Mouse (Mus musculus): Measurements from ENCODE around the gene Gm8439. TPM values are rescaled to one million over a fixed set of nuclear protein-coding genes. Genes with fewer than 3 reads are reported as not detected.

The Gm8439 gene
- 0.42 TPM in 1 of 2 replicates, not detected in the other for polyA plus RNA-seq (2015; fragmentation: Nextera tagmentation; extraction: Ambion mirVana)

GRCm38 (mm10) chr4:120588445-120588844, at the start of gene Gm8439:
TSS of gene Gm8439 (plus strand) at chr4:120588745.
- H3K9ac ChIP-seq (ENCODE audit: low read length) = no peak within 1 kb of the TSS; the same call in 1 of the 2 replicates
- no peak within 1 kb of the TSS for H3K4me2 ChIP-seq (ENCODE audit: low read depth, low read length)
- H3K27ac ChIP-seq (ENCODE audit: low read length) = no peak within 1 kb of the TSS
- H3K4me1 ChIP-seq (ENCODE audit: control insufficient read depth, insufficient read depth, low read length) = peaks cover 9% of the 10 kb centered on the region
- no peaks in the 10 kb centered on the region for H3K36me3 ChIP-seq (ENCODE audit: control insufficient read depth, insufficient read depth)
- no peaks in the 10 kb centered on the region for H3K9me3 ChIP-seq (replicated peaks; ENCODE audit: control insufficient read depth, low read length)
- WGBS = 25% methylated on average over 4 of the region's 4 CpGs
- ATAC-seq (replicated peaks; ENCODE audit: extremely low read depth, insufficient read depth, low FRiP score) = no peak
- no peak within 1 kb of the TSS for H3K4me3 ChIP-seq (ENCODE audit: low read length)
- H3K27me3 ChIP-seq (ENCODE audit: control insufficient read depth, insufficient read depth, low read length) = no peaks in the 10 kb centered on the region

GRCm38 (mm10) chr4:120544896-120545295, 43.6 kb upstream of the Gm8439 start:
- H3K9me3 ChIP-seq (replicated peaks; ENCODE audit: control insufficient read depth, low read length) = no peaks in the 10 kb centered on the region
- H3K9ac ChIP-seq (ENCODE audit: low read length) = no peak overlapping the region
- no peak for ATAC-seq (replicated peaks; ENCODE audit: extremely low read depth, insufficient read depth, low FRiP score)
- H3K27me3 ChIP-seq (ENCODE audit: control insufficient read depth, insufficient read depth, low read length) = no peaks in the 10 kb centered on the region
- H3K36me3 ChIP-seq (ENCODE audit: control insufficient read depth, insufficient read depth) = peaks cover 74% of the 10 kb centered on the region
- no peaks in the 10 kb centered on the region for H3K4me1 ChIP-seq (ENCODE audit: control insufficient read depth, insufficient read depth, low read length)
- H3K27ac ChIP-seq (ENCODE audit: low read length) = no peak overlapping the region
- WGBS = 85% methylated on average over 1 of the region's 1 CpGs
- H3K4me3 ChIP-seq (ENCODE audit: low read length) = no peak overlapping the region
- H3K4me2 ChIP-seq (ENCODE audit: low read depth, low read length) = no peak overlapping the region

- no peak for ATAC-seq (replicated peaks; ENCODE audit: extremely low read depth, insufficient read depth, low FRiP score)
- no peaks in the 10 kb centered on the region for H3K27me3 ChIP-seq (ENCODE audit: control insufficient read depth, insufficient read depth, low read length)
- no peaks in the 10 kb centered on the region for H3K4me1 ChIP-seq (ENCODE audit: control insufficient read depth, insufficient read depth, low read length)
- peaks cover 73% of the 10 kb centered on the region for H3K36me3 ChIP-seq (ENCODE audit: control insufficient read depth, insufficient read depth)
- H3K4me3 ChIP-seq (ENCODE audit: low read length) = no peak overlapping the region
- no peaks in the 10 kb centered on the region for H3K9me3 ChIP-seq (replicated peaks; ENCODE audit: control insufficient read depth, low read length)
- H3K4me2 ChIP-seq (ENCODE audit: low read depth, low read length) = no peak overlapping the region
- WGBS = 80% methylated on average over 6 of the region's 6 CpGs
- H3K9ac ChIP-seq (ENCODE audit: low read length) = no peak overlapping the region
- H3K27ac ChIP-seq (ENCODE audit: low read length) = no peak overlapping the region
These were observed 32.0 kb upstream of the Gm8439 start for GRCm38 (mm10) chr4:120556592-120556991.

GRCm38 (mm10) chr4:120565726-120566125, 22.8 kb upstream of the Gm8439 start:
- Histone ChIP-seq H3K27ac (ENCODE audit: low read length) (no peak overlapping the region), H3K27me3 (ENCODE audit: control insufficient read depth, insufficient read depth, low read length) (no peaks in the 10 kb centered on the region), H3K4me1 (ENCODE audit: control insufficient read depth, insufficient read depth, low read length) (peaks cover 26% of the 10 kb centered on the region), H3K36me3 (ENCODE audit: control insufficient read depth, insufficient read depth) (peaks cover 33% of the 10 kb centered on the region), H3K9ac (ENCODE audit: low read length) (no peak overlapping the region), H3K9me3 (replicated peaks; ENCODE audit: control insufficient read depth, low read length) (no peaks in the 10 kb centered on the region), H3K4me2 (ENCODE audit: low read depth, low read length) (no peak overlapping the region), H3K4me3 (ENCODE audit: low read length) (no peak overlapping the region)
- ATAC-seq (replicated peaks; ENCODE audit: extremely low read depth, insufficient read depth, low FRiP score) = no peak
- 79% methylated on average over 2 of the region's 2 CpGs for WGBS

- no peaks in the 10 kb centered on the region for H3K27me3 ChIP-seq (ENCODE audit: control insufficient read depth, insufficient read depth, low read length)
- H3K27ac ChIP-seq (ENCODE audit: low read length) = peak overlapping the region; percentile 99
- peaks cover 34% of the 10 kb centered on the region for H3K4me1 ChIP-seq (ENCODE audit: control insufficient read depth, insufficient read depth, low read length)
- 8% methylated on average over 5 of the region's 5 CpGs for WGBS
- peak overlapping the region; percentile 90 for H3K9ac ChIP-seq (ENCODE audit: low read length)
- H3K4me2 ChIP-seq (ENCODE audit: low read depth, low read length) = peak overlapping the region; percentile 74
- peak overlapping the region; percentile 42 for H3K4me3 ChIP-seq (ENCODE audit: low read length)
- 0 out of 2 replicates have a peak, but pooled peaks have one; percentile 33 for ATAC-seq (replicated peaks; ENCODE audit: extremely low read depth, insufficient read depth, low FRiP score)
- no peaks in the 10 kb centered on the region for H3K9me3 ChIP-seq (replicated peaks; ENCODE audit: control insufficient read depth, low read length)
- peaks cover 16% of the 10 kb centered on the region for H3K36me3 ChIP-seq (ENCODE audit: control insufficient read depth, insufficient read depth)
These were observed 20.5 kb upstream of the Gm8439 start for GRCm38 (mm10) chr4:120568005-120568404.

GRCm38 (mm10) chr4:120569025-120569424, 19.5 kb upstream of the Gm8439 start:
- no peaks in the 10 kb centered on the region for H3K27me3 ChIP-seq (ENCODE audit: control insufficient read depth, insufficient read depth, low read length)
- H3K9ac ChIP-seq (ENCODE audit: low read length) = peak overlapping the region; percentile 90
- peaks cover 34% of the 10 kb centered on the region for H3K4me1 ChIP-seq (ENCODE audit: control insufficient read depth, insufficient read depth, low read length)
- peaks cover 11% of the 10 kb centered on the region for H3K36me3 ChIP-seq (ENCODE audit: control insufficient read depth, insufficient read depth)
- H3K4me2 ChIP-seq (ENCODE audit: low read depth, low read length) = peak overlapping the region; percentile 74
- peak overlapping the region; percentile 99 for H3K27ac ChIP-seq (ENCODE audit: low read length)
- 7% methylated on average over 4 of the region's 4 CpGs for WGBS
- H3K4me3 ChIP-seq (ENCODE audit: low read length) = peak overlapping the region; percentile 83
- no peaks in the 10 kb centered on the region for H3K9me3 ChIP-seq (replicated peaks; ENCODE audit: control insufficient read depth, low read length)
- no peak for ATAC-seq (replicated peaks; ENCODE audit: extremely low read depth, insufficient read depth, low FRiP score)

- Histone ChIP-seq H3K36me3 (ENCODE audit: control insufficient read depth, insufficient read depth) (peaks cover 4% of the 10 kb centered on the region), H3K27me3 (ENCODE audit: control insufficient read depth, insufficient read depth, low read length) (no peaks in the 10 kb centered on the region), H3K4me1 (ENCODE audit: control insufficient read depth, insufficient read depth, low read length) (peaks cover 34% of the 10 kb centered on the region), H3K9ac (ENCODE audit: low read length) (peak within 1 kb of the TSS; percentile 90), H3K27ac (ENCODE audit: low read length) (peak within 1 kb of the TSS; percentile 99), H3K4me3 (ENCODE audit: low read length) (peak within 1 kb of the TSS; percentile 83), H3K4me2 (ENCODE audit: low read depth, low read length) (peak within 1 kb of the TSS; percentile 74), H3K9me3 (replicated peaks; ENCODE audit: control insufficient read depth, low read length) (no peaks in the 10 kb centered on the region)
- ATAC-seq (replicated peaks; ENCODE audit: extremely low read depth, insufficient read depth, low FRiP score) = peak; percentile 94
- WGBS = under 1% methylated on average over 93 of the region's 97 CpGs
These were observed 18.8 kb upstream of the Gm8439 start, which contains the start of gene Ctps for GRCm38 (mm10) chr4:120569486-120570437. TSS of gene Ctps (minus strand) at chr4:120570276.

- Histone ChIP-seq H3K36me3 (ENCODE audit: control insufficient read depth, insufficient read depth) (0 out of 2 replicates have a peak, but pooled peaks cover 2% of the 10 kb centered on the region), H3K27ac (ENCODE audit: low read length) (peak overlapping the region; percentile 99), H3K4me2 (ENCODE audit: low read depth, low read length) (peak overlapping the region; percentile 74), H3K4me1 (ENCODE audit: control insufficient read depth, insufficient read depth, low read length) (peaks cover 34% of the 10 kb centered on the region), H3K9ac (ENCODE audit: low read length) (peak overlapping the region; percentile 90), H3K27me3 (ENCODE audit: control insufficient read depth, insufficient read depth, low read length) (no peaks in the 10 kb centered on the region), H3K9me3 (replicated peaks; ENCODE audit: control insufficient read depth, low read length) (no peaks in the 10 kb centered on the region), H3K4me3 (ENCODE audit: low read length) (peak overlapping the region; percentile 83)
- peak; percentile 35 for ATAC-seq (replicated peaks; ENCODE audit: extremely low read depth, insufficient read depth, low FRiP score)
- WGBS = under 1% methylated on average over 27 of the region's 27 CpGs
These were observed 18.0 kb upstream of the Gm8439 start for GRCm38 (mm10) chr4:120570438-120571069.
